Mouse (Mus musculus) stomach, embryonic 14.5 days (tissue): Measurements from ENCODE around the gene Fibcd1. TPM values are rescaled to one million over a fixed set of nuclear protein-coding genes. Genes with fewer than 3 reads are reported as not detected.

ENCODE experiments used
- ATAC-seq: fragments of 200-750 bp; cut with Nextera tagmentation; 2 replicates; pipeline ENCODE4 v1.8.0; 2017; ENCODE audit warnings: low read depth, moderate TSS enrichment; ENCODE audit not compliant: insufficient number of reproducible peaks, insufficient read depth, low FRiP score
- H3K27ac ChIP-seq: fragments of 300-500 bp; sonication (generic); 2 replicates; pipeline ENCODE4 v1.5.1; 2014; ENCODE audit warnings: mild to moderate bottlenecking, low read length, moderate library complexity, mixed read lengths
- H3K27me3 ChIP-seq: fragments of 300-500 bp; sonication (generic); 2 replicates; pipeline ENCODE4 v1.6.1; 2014; ENCODE audit warnings: low read length, control low read depth, mixed read lengths; ENCODE audit not compliant: control insufficient read depth, insufficient read depth
- H3K36me3 ChIP-seq: fragments of 300-500 bp; sonication (generic); 2 replicates; pipeline ENCODE4 v1.6.1; 2014; ENCODE audit warnings: mild to moderate bottlenecking, control low read depth, low read length, moderate library complexity, mixed read lengths; ENCODE audit not compliant: control insufficient read depth, insufficient read depth
- H3K4me1 ChIP-seq: fragments of 300-500 bp; sonication (generic); 2 replicates; pipeline ENCODE4 v1.6.1; 2014; ENCODE audit warnings: low read length, control low read depth, mixed read lengths; ENCODE audit not compliant: control insufficient read depth, insufficient read depth
- H3K4me2 ChIP-seq: fragments of 300-500 bp; sonication (generic); replicated peaks from 2 replicates; pipeline ENCODE4 v1.6.1; 2014; ENCODE audit warnings: low read depth, low read length, control low read depth
- H3K4me3 ChIP-seq: fragments of 300-500 bp; sonication (generic); 2 replicates; pipeline ENCODE4 v1.5.1; 2014; ENCODE audit warnings: low read depth, low read length, control low read depth
- H3K9ac ChIP-seq: fragments of 300-500 bp; sonication (generic); replicated peaks from 2 replicates; pipeline ENCODE4 v1.6.1; 2014; ENCODE audit warnings: low read depth, mild to moderate bottlenecking, control low read depth, low read length, moderate library complexity, mixed read lengths
- H3K9me3 ChIP-seq: fragments of 300-500 bp; sonication (generic); 2 replicates; pipeline ENCODE4 v1.6.1; 2016; ENCODE audit warnings: low read depth, low read length, control low read depth; ENCODE audit not compliant: control insufficient read depth
- WGBS: fragments of 180-500 bp; shearing (Covaris S2); extraction: QIAGEN DNeasy Blood & Tissue Kit; methylation state at CpG from one replicate; pipeline ENCODE4 v1.1.7; 2014; 5-methylcytosine and 5-hydroxymethylcytosine counted together
- polyA plus RNA-seq: library from polyadenylated mRNA; unstranded; fragments of >200 nt; fragmentation: Nextera tagmentation; extraction: Ambion mirVana; gene quantifications from 2 replicates; pipeline ENCODE4 v1.2.1, GENCODE M21; 2014

Fibcd1 gene
- polyA plus RNA-seq, 1 experiment from 2014 or later = not detected

- Histone ChIP-seq H3K9ac (no peak overlapping the region), H3K36me3 (peaks cover 87% of the 10 kb centered on the region), H3K4me3 (no peak overlapping the region), H3K27me3 (no peaks in the 10 kb centered on the region), H3K9me3 (no peaks in the 10 kb centered on the region), H3K27ac (no peak overlapping the region), H3K4me2 (no peak overlapping the region), H3K4me1 (no peaks in the 10 kb centered on the region)
- peak; percentile 43; the same call in 1 of the 2 replicates for ATAC-seq
- 32% methylated on average over 9 of the region's 9 CpGs for WGBS
These were observed 60.7 kb downstream of the Fibcd1 start for GRCm38 (mm10) chr2:31785074-31785473.

GRCm38 (mm10) chr2:31782958-31783602 is 62.7 kb downstream of the Fibcd1 start:
- no peaks in the 10 kb centered on the region for H3K27me3 ChIP-seq
- H3K36me3 ChIP-seq = peaks cover 88% of the 10 kb centered on the region
- no peak for ATAC-seq
- H3K4me3 ChIP-seq = no peak overlapping the region
- 66% methylated on average over 8 of the region's 8 CpGs for WGBS
- H3K4me2 ChIP-seq = no peak overlapping the region
- H3K27ac ChIP-seq = no peak overlapping the region; the same call in 1 of the 2 replicates
- no peaks in the 10 kb centered on the region for H3K9me3 ChIP-seq
- no peaks in the 10 kb centered on the region for H3K4me1 ChIP-seq
- H3K9ac ChIP-seq = no peak overlapping the region

GRCm38 (mm10) chr2:31779258-31779657 is 66.5 kb downstream of the Fibcd1 start:
- no peak overlapping the region for H3K9ac ChIP-seq
- 88% methylated on average over 2 of the region's 2 CpGs for WGBS

GRCm38 (mm10) chr2:31776479-31776878 is 69.3 kb downstream of the Fibcd1 start:
- no peak overlapping the region for H3K27ac ChIP-seq
- no peak for ATAC-seq
- H3K4me3 ChIP-seq = no peak overlapping the region
- no peaks in the 10 kb centered on the region for H3K9me3 ChIP-seq
- H3K4me2 ChIP-seq = no peak overlapping the region
- no peaks in the 10 kb centered on the region for H3K27me3 ChIP-seq
- H3K36me3 ChIP-seq = peaks cover 38% of the 10 kb centered on the region
- no peak overlapping the region for H3K9ac ChIP-seq
- H3K4me1 ChIP-seq = peaks cover 13% of the 10 kb centered on the region
- 96% methylated on average over 3 of the region's 3 CpGs for WGBS

More at GRCm38 (mm10) chr2:31779258-31779657, 66.5 kb downstream of the Fibcd1 start:
- no peak for ATAC-seq
- no peak overlapping the region for H3K27ac ChIP-seq
- peaks cover 61% of the 10 kb centered on the region for H3K36me3 ChIP-seq
- H3K27me3 ChIP-seq = no peaks in the 10 kb centered on the region
- H3K9me3 ChIP-seq = no peaks in the 10 kb centered on the region
- no peak overlapping the region for H3K4me3 ChIP-seq
- no peaks in the 10 kb centered on the region for H3K4me1 ChIP-seq
- no peak overlapping the region for H3K4me2 ChIP-seq

DNA sequence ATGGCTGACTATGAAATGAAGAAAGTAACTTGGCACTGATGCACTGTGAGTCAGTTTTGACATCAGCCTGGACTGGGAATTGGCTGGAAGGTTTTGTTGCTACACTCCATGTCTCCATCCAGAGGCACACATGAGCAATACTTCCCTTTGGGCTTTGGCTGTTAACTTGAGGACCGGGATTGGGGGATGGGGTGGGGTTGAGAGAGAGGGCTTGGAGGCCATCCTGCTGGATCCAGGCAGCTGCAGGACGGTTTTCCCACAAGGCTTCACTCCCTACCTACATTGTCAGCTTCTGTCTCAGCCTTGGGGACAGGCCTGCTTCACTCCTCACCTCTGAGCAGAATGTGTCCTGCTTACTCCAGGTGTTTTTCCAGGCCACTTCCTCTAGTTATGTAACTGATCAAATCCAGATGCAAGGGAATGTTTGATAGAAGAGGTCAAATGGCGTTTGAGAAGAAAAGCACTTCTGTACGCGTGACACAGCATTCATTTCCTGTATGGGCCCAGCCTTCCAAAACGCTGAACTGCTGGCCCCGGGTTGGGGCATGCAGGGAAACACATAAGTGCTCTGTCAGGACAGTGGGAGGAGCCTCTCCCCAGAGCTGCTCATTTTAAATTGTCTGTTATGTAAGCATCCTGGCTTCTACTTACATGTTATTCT is 74.9 kb downstream of the Fibcd1 start:
- H3K4me2 ChIP-seq = peak overlapping the region; percentile 23
- peaks cover 58% of the 10 kb centered on the region for H3K4me1 ChIP-seq
- peak; percentile 59 for ATAC-seq
- no peak overlapping the region for H3K9ac ChIP-seq
- H3K9me3 ChIP-seq = no peaks in the 10 kb centered on the region
- no peaks in the 10 kb centered on the region for H3K27me3 ChIP-seq
- WGBS = 9% methylated on average over 7 of the region's 7 CpGs
- no peaks in the 10 kb centered on the region for H3K36me3 ChIP-seq
- H3K4me3 ChIP-seq = no peak overlapping the region
- peak overlapping the region; percentile 76 for H3K27ac ChIP-seq

DNA sequence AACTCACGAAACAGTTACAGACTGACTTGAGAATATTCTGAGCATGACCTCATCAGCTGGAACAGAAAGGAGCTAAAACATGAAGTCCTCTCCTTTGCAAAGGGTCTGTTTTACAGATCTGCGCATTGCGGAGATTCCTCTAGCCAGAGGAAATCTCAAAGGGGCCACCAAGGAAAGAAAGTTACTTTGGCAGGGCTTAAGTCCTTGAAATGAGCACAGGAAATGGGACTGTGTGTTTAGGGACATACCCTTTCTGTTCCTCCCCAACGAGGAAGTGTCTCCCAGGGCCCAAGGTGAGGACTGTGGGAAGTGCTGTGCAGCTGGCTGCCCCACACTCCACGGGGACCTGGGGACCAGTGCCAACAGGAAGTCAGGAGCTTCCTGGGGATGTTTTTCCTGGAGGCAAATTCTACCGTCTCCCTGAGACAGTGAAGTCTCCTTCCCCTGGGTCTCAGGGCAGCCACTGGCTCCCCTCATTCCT is 76.1 kb downstream of the Fibcd1 start:
- Histone ChIP-seq H3K4me3 (no peak overlapping the region), H3K4me1 (peaks cover 64% of the 10 kb centered on the region), H3K4me2 (peak overlapping the region; percentile 19; the same call in 1 of the 2 replicates), H3K9me3 (no peaks in the 10 kb centered on the region), H3K36me3 (no peaks in the 10 kb centered on the region), H3K9ac (no peak overlapping the region), H3K27me3 (no peaks in the 10 kb centered on the region), H3K27ac (peak overlapping the region; percentile 76)
- ATAC-seq = no peak
- 21% methylated on average over 6 of the region's 6 CpGs for WGBS

DNA sequence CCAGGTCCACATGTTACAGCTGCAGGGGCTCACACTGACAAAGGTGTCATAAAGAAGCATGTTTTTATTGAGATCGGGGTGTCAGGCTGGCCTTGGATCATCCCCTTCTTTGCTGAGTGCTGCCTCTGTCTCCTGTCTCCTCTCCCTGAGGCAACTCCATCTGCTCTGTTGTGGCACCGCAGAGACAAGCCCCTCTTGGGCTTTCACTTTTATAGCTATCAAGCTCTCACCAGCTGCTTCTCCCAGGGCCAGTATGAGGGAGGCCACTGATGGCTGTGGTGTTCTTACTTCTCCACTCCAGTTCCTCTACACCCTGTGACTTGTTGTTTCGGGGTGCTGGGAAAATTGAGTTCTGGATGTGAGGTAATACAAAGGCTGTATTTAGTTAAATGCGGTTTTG is 76.7 kb downstream of the Fibcd1 start:
- Histone ChIP-seq H3K4me1 (peaks cover 64% of the 10 kb centered on the region), H3K9ac (no peak overlapping the region; the same call in 1 of the 2 replicates), H3K4me2 (peak overlapping the region; percentile 19), H3K36me3 (peaks cover 3% of the 10 kb centered on the region; the same call in 1 of the 2 replicates), H3K4me3 (no peak overlapping the region; the same call in 1 of the 2 replicates), H3K27me3 (no peaks in the 10 kb centered on the region), H3K27ac (peak overlapping the region; percentile 76), H3K9me3 (no peaks in the 10 kb centered on the region)
- 35% methylated on average over 4 of the region's 4 CpGs for WGBS
- no peak for ATAC-seq

DNA sequence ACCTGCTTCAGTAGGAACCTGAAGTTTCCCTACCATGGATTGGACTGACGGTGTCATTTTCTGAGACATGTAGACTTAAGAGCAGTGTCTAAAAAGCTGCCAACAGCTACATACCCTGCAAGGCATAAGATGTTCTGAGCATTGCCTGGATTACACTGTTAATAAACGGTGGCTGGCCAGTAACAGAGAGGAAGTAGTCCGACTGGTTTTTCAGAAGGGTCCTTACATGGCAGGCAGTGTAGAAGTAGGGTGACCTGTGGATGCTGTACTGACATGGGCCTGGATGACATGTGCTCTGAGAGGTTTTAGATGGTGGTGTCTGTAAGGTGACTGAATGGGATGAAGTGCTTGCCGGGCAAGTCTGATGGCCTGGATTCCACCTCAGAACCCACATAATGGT is 78.0 kb downstream of the Fibcd1 start:
- Histone ChIP-seq H3K36me3 (peaks cover 3% of the 10 kb centered on the region; the same call in 1 of the 2 replicates), H3K27ac (no peak overlapping the region), H3K4me1 (peaks cover 67% of the 10 kb centered on the region), H3K9ac (no peak overlapping the region), H3K27me3 (no peaks in the 10 kb centered on the region), H3K9me3 (no peaks in the 10 kb centered on the region), H3K4me3 (no peak overlapping the region), H3K4me2 (no peak overlapping the region)
- WGBS = 56% methylated on average over 4 of the region's 4 CpGs
- ATAC-seq = no peak
